Comparison of ENCODE assay signal across 9 mouse cellular contexts in the genomic region with DNA sequence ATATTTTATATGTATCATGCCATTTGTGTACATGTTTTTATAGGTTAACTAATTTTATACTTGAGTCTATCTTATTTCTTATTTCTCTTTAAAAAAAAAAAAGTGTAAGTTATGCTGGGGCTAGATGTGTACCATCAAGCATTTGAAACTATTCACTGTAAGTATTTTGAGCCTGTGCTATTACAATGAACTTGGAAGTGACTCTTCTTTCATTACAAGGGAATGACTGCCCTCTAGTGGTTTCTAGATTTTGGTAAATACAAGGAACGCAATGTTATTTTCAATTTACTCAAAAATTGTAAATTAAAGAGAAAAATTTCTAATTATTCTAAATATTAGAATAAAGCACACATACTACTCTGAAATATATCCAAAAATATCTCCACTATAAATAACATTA.
DNase-seq lines count a peak whose midpoint lies in the region; ATAC-seq lines count a peak whose summit lies in the region.
"Had no signal": no experiment of that assay in that cellular context is flagged by ENCODE, and none has a peak within 500 bp of the region (broad histone marks: within the 10 kb centered on the region; RNA-seq: fewer than 3 reads in every experiment).

No protein-coding gene starts in this region.

- no peak overlapping the region for H3K27ac ChIP-seq in intestine, embryonic 16.5 days (ENCODE audit: low read length)
- H3K27ac ChIP-seq: liver, embryonic 15.5 days had no signal

- peak; percentile 78 for ATAC-seq in frontal cortex, adult (ENCODE audit: low TSS enrichment)
- ATAC-seq in intestine, embryonic 16.5 days: peak; percentile 36; the same call in 1 of the 2 replicates

- intact Hi-C loops in heart, postnatal 36 days (cut with DNase I): loop anchor here (5.0 kb wide), 1 partner anchor 297 kb away; no protein-coding TSS in a partner anchor

- WGBS in intestine, embryonic 16.5 days: 40% methylated on average over 1 of the region's 1 CpGs

- no peaks in the 10 kb centered on the region for H3K36me3 ChIP-seq in intestine, embryonic 16.5 days (ENCODE audit: control insufficient read depth, insufficient read depth, low read length)
- H3K36me3 ChIP-seq: liver, embryonic 15.5 days had no signal

- H3K4me2 ChIP-seq in intestine, embryonic 16.5 days (ENCODE audit: low read depth, low read length): no peak overlapping the region
- H3K4me2 ChIP-seq: liver, embryonic 15.5 days had no signal

- no peaks in the 10 kb centered on the region for H3K4me1 ChIP-seq in intestine, embryonic 16.5 days (ENCODE audit: control insufficient read depth, insufficient read depth, low read length)
- H3K4me1 ChIP-seq: liver, embryonic 15.5 days had no signal

- DNase-seq in frontal cortex, postnatal 25 days (ENCODE audit: low spot score in 2 of 2): no peak
- peak; percentile 70 for DNase-seq in 416B (ENCODE audit: low read depth)
- DNase-seq in brain, embryonic 18.5 days (ENCODE audit: low read depth, low spot score): peak; percentile 47
- DNase-seq in B cell, adult 2 months: no peak
- DNase-seq in right cerebral cortex, adult 2 months (ENCODE audit: low spot score in 2 of 2): no peak
- DNase-seq in heart, postnatal 36 days: no peak

- H3K9me3 ChIP-seq in intestine, embryonic 16.5 days (ENCODE audit: control insufficient read depth, low read length): no peaks in the 10 kb centered on the region
- H3K9me3 ChIP-seq: liver, embryonic 15.5 days had no signal

- no peak overlapping the region for H3K4me3 ChIP-seq in intestine, embryonic 16.5 days (ENCODE audit: low read length)
- H3K4me3 ChIP-seq: liver, embryonic 15.5 days had no signal

- no peak overlapping the region for H3K9ac ChIP-seq in intestine, embryonic 16.5 days (ENCODE audit: low read depth, low read length)
- H3K9ac ChIP-seq: liver, embryonic 15.5 days had no signal

- no peaks in the 10 kb centered on the region for H3K27me3 ChIP-seq in intestine, embryonic 16.5 days (replicated peaks; ENCODE audit: control insufficient read depth, insufficient read depth, low read length)
- H3K27me3 ChIP-seq: liver, embryonic 15.5 days had no signal

Comparison
In these comparisons a context has a peak if more than half of its experiments do, and no peak if none do; other contexts are left out.
1. DNase-seq: peak in 416B (single experiment) and brain, embryonic 18.5 days (single experiment); none in frontal cortex, postnatal 25 days (0 of 2), B cell, adult 2 months (0 of 2), right cerebral cortex, adult 2 months (0 of 2) and heart, postnatal 36 days (0 of 2).